Mouse (Mus musculus) brain, embryonic 14.5 days (tissue): ENCODE results near the gene Stxbp1.

Source experiments
- CTCF ChIP-seq: fragments of 200-500 bp; IDR thresholded peaks from 2 replicates; pipeline ENCODE4 v1.5.1; 2012; ENCODE audit warnings: inconsistent platforms, mild to moderate bottlenecking, moderate library complexity, borderline replicate concordance; ENCODE audit not compliant: insufficient read depth, insufficient read length; ENCODE audit errors: extremely low read depth
- POLR2A ChIP-seq: fragments of 200-500 bp; IDR thresholded peaks from 2 replicates; pipeline ENCODE4 v1.6.1; 2012; ENCODE audit warnings: mild to moderate bottlenecking, inconsistent platforms, borderline replicate concordance; ENCODE audit not compliant: poor library complexity, insufficient read depth, insufficient read length, severe bottlenecking; ENCODE audit errors: extremely low read depth

GRCm38 (mm10) chr2:32879593-32879992 lies 32.5 kb upstream of the Stxbp1 start:
- TF ChIP-seq CTCF (no peak), POLR2A (no peak)
